Mouse (Mus musculus) small intestine, adult 2 months (tissue): ENCODE data around the gene Prpf40b.

Experiments used
- CTCF ChIP-seq: fragments of 200-500 bp; IDR thresholded peaks from 2 replicates; pipeline ENCODE4 v1.5.1; 2012; ENCODE audit warnings: low read depth, mild to moderate bottlenecking, control low read depth, inconsistent platforms, low read length, moderate library complexity, mixed read lengths; ENCODE audit not compliant: insufficient replicate concordance, insufficient read length; ENCODE audit errors: extremely low read depth
- POLR2A ChIP-seq: fragments of 200-500 bp; IDR thresholded peaks from 2 replicates; pipeline ENCODE4 v1.6.1; 2012; ENCODE audit warnings: low read depth, mild to moderate bottlenecking, control low read depth, inconsistent platforms, low read length, moderate library complexity

DNA sequence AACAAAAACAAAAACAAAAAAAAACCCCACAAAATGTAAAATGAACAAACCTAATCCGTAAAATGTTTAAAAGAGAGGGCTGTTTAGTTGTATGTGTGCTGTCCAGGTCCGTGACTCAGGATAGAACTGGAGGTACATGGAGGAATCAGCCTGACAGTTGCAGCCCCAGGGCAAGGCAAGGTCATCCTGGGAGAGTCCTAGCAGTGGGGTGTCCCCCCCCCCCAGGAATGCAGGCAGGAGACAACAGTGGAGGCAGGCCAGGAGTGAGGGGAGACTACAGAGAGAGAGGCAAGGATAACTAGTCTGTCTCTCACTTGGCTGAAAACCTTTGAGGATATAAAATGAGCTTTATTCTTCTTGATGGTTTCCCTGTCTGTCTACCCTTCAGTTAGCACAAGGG lies 30.5 kb upstream of the Prpf40b start:
- TF ChIP-seq CTCF (no peak), POLR2A (no peak)
